Mouse (Mus musculus): Measurements from ENCODE around the gene Cwc15. TPM values are rescaled to one million over a fixed set of nuclear protein-coding genes. Genes with fewer than 3 reads are reported as not detected.
"Not testable (repeated sequence)": the region's sequence is repeated elsewhere in the genome, so short reads cannot be mapped to it uniquely, and the experiment has no call there.

Cwc15 gene
- 177 and 180 TPM in 2 replicates for polyA plus RNA-seq (2015; fragmentation: Nextera tagmentation; extraction: Ambion mirVana)

GRCm38 (mm10) chr9:14500023-14500915, at the start of gene Cwc15, which contains the start of gene Kdm4d:
Cwc15 (plus strand) TSS chr9:14500617.
Kdm4d (minus strand) TSS chr9:14500482.
- ATAC-seq = peak; percentile 99
- Histone ChIP-seq H3K4me3 (replicated peaks) (peak within 1 kb of the TSS; percentile 91), H3K27ac (peak within 1 kb of the TSS; percentile 79), H3K9ac (replicated peaks) (peak within 1 kb of the TSS; percentile 88), H3K4me1 (replicated peaks) (peaks cover 19% of the 10 kb centered on the region), H3K36me3 (peaks cover 29% of the 10 kb centered on the region), H3K4me2 (replicated peaks) (peak within 1 kb of the TSS; percentile 85), H3K9me3 (no peaks in the 10 kb centered on the region), H3K27me3 (no peaks in the 10 kb centered on the region)
- WGBS = under 1% methylated on average over 59 of the region's 59 CpGs

GRCm38 (mm10) chr9:14451120-14451519, 49.3 kb upstream of the Cwc15 start:
- not testable (repeated sequence) for H3K27ac ChIP-seq; H3K9ac ChIP-seq (replicated peaks); H3K4me2 ChIP-seq (replicated peaks); H3K4me3 ChIP-seq (replicated peaks); H3K36me3 ChIP-seq; ATAC-seq; H3K4me1 ChIP-seq (replicated peaks); H3K27me3 ChIP-seq; H3K9me3 ChIP-seq
- 69% methylated on average over 8 of the region's 8 CpGs for WGBS

GRCm38 (mm10) chr9:14456320-14456719, 44.1 kb upstream of the Cwc15 start:
- Histone ChIP-seq H3K36me3 (no peaks in the 10 kb centered on the region), H3K27me3 (no peaks in the 10 kb centered on the region), H3K4me3 (replicated peaks) (no peak overlapping the region), H3K9me3 (no peaks in the 10 kb centered on the region), H3K4me2 (replicated peaks) (no peak overlapping the region), H3K27ac (no peak overlapping the region), H3K4me1 (replicated peaks) (no peaks in the 10 kb centered on the region), H3K9ac (replicated peaks) (no peak overlapping the region)
- no peak for ATAC-seq
- 89% methylated on average over 3 of the region's 3 CpGs for WGBS

- not testable (repeated sequence) for H3K27me3 ChIP-seq; H3K4me1 ChIP-seq (replicated peaks); ATAC-seq; H3K4me3 ChIP-seq (replicated peaks); H3K4me2 ChIP-seq (replicated peaks); H3K36me3 ChIP-seq; H3K27ac ChIP-seq; H3K9ac ChIP-seq (replicated peaks); H3K9me3 ChIP-seq
- WGBS = 94% methylated on average over 1 of the region's 1 CpGs
Measured at GRCm38 (mm10) chr9:14462536-14462935, 37.9 kb upstream of the Cwc15 start.

- not testable (repeated sequence) for H3K4me3 ChIP-seq (replicated peaks); H3K36me3 ChIP-seq; H3K27me3 ChIP-seq; ATAC-seq; H3K9me3 ChIP-seq; H3K4me2 ChIP-seq (replicated peaks); H3K4me1 ChIP-seq (replicated peaks); H3K27ac ChIP-seq; H3K9ac ChIP-seq (replicated peaks)
- 74% methylated on average over 12 of the region's 12 CpGs for WGBS
Measured at GRCm38 (mm10) chr9:14463668-14464067, 36.7 kb upstream of the Cwc15 start.

GRCm38 (mm10) chr9:14498896-14499705, 1.3 kb upstream of the Cwc15 start:
- Histone ChIP-seq H3K4me3 (replicated peaks) (peak overlapping the region; percentile 91), H3K4me2 (replicated peaks) (peak overlapping the region; percentile 75), H3K36me3 (peaks cover 19% of the 10 kb centered on the region), H3K27me3 (no peaks in the 10 kb centered on the region), H3K4me1 (replicated peaks) (peaks cover 19% of the 10 kb centered on the region), H3K27ac (no peak overlapping the region), H3K9me3 (no peaks in the 10 kb centered on the region), H3K9ac (replicated peaks) (peak overlapping the region; percentile 76)
- ATAC-seq = no peak
- WGBS = 82% methylated on average over 4 of the region's 4 CpGs

GRCm38 (mm10) chr9:14500916-14501424, 553 bp downstream of the Cwc15 start:
- Histone ChIP-seq H3K4me2 (replicated peaks) (peak overlapping the region; percentile 85), H3K27me3 (no peaks in the 10 kb centered on the region), H3K4me3 (replicated peaks) (peak overlapping the region; percentile 91), H3K36me3 (peaks cover 36% of the 10 kb centered on the region), H3K27ac (peak overlapping the region; percentile 79), H3K9me3 (no peaks in the 10 kb centered on the region), H3K4me1 (replicated peaks) (peaks cover 19% of the 10 kb centered on the region), H3K9ac (replicated peaks) (peak overlapping the region; percentile 88)
- WGBS = 5% methylated on average over 10 of the region's 10 CpGs
- no peak for ATAC-seq

- Histone ChIP-seq H3K27me3 (no peaks in the 10 kb centered on the region), H3K36me3 (peaks cover 35% of the 10 kb centered on the region), H3K4me3 (replicated peaks) (no peak overlapping the region), H3K4me2 (replicated peaks) (no peak overlapping the region), H3K9ac (replicated peaks) (no peak overlapping the region), H3K27ac (no peak overlapping the region), H3K9me3 (no peaks in the 10 kb centered on the region), H3K4me1 (replicated peaks) (no peaks in the 10 kb centered on the region)
- 75% methylated on average over 9 of the region's 9 CpGs for WGBS
- peak; percentile 81 for ATAC-seq
Measured at GRCm38 (mm10) chr9:14512633-14513445, 12.4 kb downstream of the Cwc15 start.

GRCm38 (mm10) chr9:14517296-14517695, 16.9 kb downstream of the Cwc15 start:
- no peaks in the 10 kb centered on the region for H3K9me3 ChIP-seq
- 0 out of 2 replicates have a peak, but pooled peaks cover 5% of the 10 kb centered on the region for H3K36me3 ChIP-seq
- ATAC-seq = no peak
- H3K4me3 ChIP-seq (replicated peaks) = no peak overlapping the region
- 51% methylated on average over 1 of the region's 1 CpGs for WGBS
- H3K4me2 ChIP-seq (replicated peaks) = no peak overlapping the region
- H3K9ac ChIP-seq (replicated peaks) = no peak overlapping the region
- H3K27ac ChIP-seq = no peak overlapping the region
- no peaks in the 10 kb centered on the region for H3K27me3 ChIP-seq
- no peaks in the 10 kb centered on the region for H3K4me1 ChIP-seq (replicated peaks)

- WGBS = 75% methylated on average over 3 of the region's 3 CpGs
- no peak overlapping the region for H3K4me3 ChIP-seq (replicated peaks)
Measured at GRCm38 (mm10) chr9:14518105-14518504, 17.7 kb downstream of the Cwc15 start.

GRCm38 (mm10) chr9:14520971-14521670, 20.7 kb downstream of the Cwc15 start:
- Histone ChIP-seq H3K4me3 (replicated peaks) (no peak overlapping the region), H3K9ac (replicated peaks) (no peak overlapping the region), H3K4me1 (replicated peaks) (no peaks in the 10 kb centered on the region), H3K9me3 (no peaks in the 10 kb centered on the region), H3K27ac (no peak overlapping the region), H3K27me3 (no peaks in the 10 kb centered on the region), H3K36me3 (no peaks in the 10 kb centered on the region), H3K4me2 (replicated peaks) (no peak overlapping the region)
- WGBS = 83% methylated on average over 3 of the region's 3 CpGs
- ATAC-seq = no peak

More at GRCm38 (mm10) chr9:14518105-14518504, 17.7 kb downstream of the Cwc15 start:
- 0 out of 2 replicates have a peak, but pooled peaks cover 5% of the 10 kb centered on the region for H3K36me3 ChIP-seq
- no peak overlapping the region for H3K9ac ChIP-seq (replicated peaks)
- H3K27me3 ChIP-seq = no peaks in the 10 kb centered on the region
- H3K9me3 ChIP-seq = no peaks in the 10 kb centered on the region
- no peak overlapping the region for H3K27ac ChIP-seq
- no peak for ATAC-seq
- no peak overlapping the region for H3K4me2 ChIP-seq (replicated peaks)
- H3K4me1 ChIP-seq (replicated peaks) = no peaks in the 10 kb centered on the region

All from midbrain, embryonic 13.5 days (tissue).